Mouse (Mus musculus) testis, adult 2 months (tissue): Measurements from ENCODE around the gene Ubc.

Source experiments
- CTCF ChIP-seq: fragments of 200-500 bp; IDR thresholded peaks from 2 replicates; pipeline ENCODE4 v1.5.1; 2012; ENCODE audit warnings: low read depth, mild to moderate bottlenecking, inconsistent platforms, low read length, moderate library complexity; ENCODE audit not compliant: control insufficient read depth, insufficient read depth, insufficient replicate concordance
- POLR2A ChIP-seq: fragments of 200-500 bp; IDR thresholded peaks from 2 replicates; pipeline ENCODE4 v1.6.1; 2012; ENCODE audit warnings: low read depth, mild to moderate bottlenecking, inconsistent platforms, low read length, moderate library complexity; ENCODE audit not compliant: control insufficient read depth

- TF ChIP-seq CTCF: no peak
- no peak for TF ChIP-seq POLR2A
Observed at GRCm38 (mm10) chr5:125378919-125379318, 11.1 kb downstream of the Ubc start.
